Mouse (Mus musculus): ENCODE measurements around the gene Cetn3. TPM values are rescaled to one million over a fixed set of nuclear protein-coding genes. Genes with fewer than 3 reads are reported as not detected.

Gene Cetn3
- polyA plus RNA-seq, 1 experiment from 2014 or later: 183 TPM

DNA sequence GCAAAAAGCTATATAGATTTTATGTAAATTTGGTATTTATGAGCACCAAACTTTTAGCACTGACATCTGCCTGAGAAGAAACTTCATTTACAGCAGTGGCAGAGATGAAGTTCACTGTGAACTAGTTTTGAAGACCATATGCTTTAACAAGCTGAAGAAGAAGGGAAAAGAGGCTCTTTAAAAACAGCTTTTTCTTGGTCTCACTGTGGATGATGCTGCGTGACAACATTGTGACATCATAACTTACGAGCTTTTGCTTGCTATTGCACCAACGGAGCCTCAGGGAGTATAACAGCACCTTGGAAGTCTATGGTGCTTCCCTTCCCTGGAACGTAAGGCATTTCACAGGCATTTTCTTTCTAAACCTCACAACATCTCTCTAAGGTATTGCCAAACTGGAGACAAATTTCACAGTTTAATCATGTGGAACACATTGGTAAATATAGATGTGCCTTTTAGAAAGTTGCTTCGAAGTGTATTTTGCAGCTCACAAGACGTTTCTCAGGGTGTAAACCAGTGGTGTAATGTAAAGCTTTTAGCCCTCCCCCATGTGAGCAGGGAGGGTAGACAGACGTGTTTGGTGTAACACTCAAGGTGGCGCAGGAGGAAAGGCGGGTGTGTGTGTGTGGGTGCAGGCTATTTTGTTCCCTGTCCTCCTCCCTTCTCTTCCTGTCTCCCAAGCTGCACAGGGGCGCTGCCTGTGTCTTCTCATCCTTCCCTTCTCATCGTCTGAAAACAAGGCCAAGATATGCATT, 41.9 kb downstream of the Cetn3 start:
- H3K9ac ChIP-seq: no peak overlapping the region
- ATAC-seq (replicated peaks; ENCODE audit: insufficient number of reproducible peaks, insufficient read depth, low FRiP score, low read depth): no peak
- WGBS: 68% methylated on average over 11 of the region's 11 CpGs
- H3K36me3 ChIP-seq: no peaks in the 10 kb centered on the region
- no peaks in the 10 kb centered on the region for H3K9me3 ChIP-seq (replicated peaks)
- H3K27me3 ChIP-seq: no peaks in the 10 kb centered on the region
- H3K4me3 ChIP-seq: no peak overlapping the region
- H3K27ac ChIP-seq: no peak overlapping the region
- no peak overlapping the region for H3K4me2 ChIP-seq
- no peaks in the 10 kb centered on the region for H3K4me1 ChIP-seq (replicated peaks)

DNA sequence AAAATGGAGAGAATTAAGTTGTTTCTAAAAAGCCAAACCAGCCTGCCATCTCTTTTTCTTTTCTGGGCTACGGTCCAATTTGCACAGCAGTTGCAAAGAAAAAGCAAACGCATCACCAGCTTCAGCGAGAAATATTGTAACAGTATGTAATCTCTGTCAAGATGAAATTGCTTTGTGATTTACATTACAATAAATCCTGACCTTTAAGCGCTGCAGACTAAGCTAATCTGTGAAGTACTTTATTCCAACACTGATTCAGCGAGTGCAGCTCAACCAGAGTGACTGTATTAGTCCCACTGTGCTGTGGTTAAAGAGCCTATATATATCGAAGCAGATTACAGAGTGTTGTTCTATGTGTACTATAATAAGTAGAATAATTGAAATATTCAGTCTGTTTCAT, 45.6 kb downstream of the Cetn3 start:
- Histone ChIP-seq H3K4me1 (replicated peaks) (no peaks in the 10 kb centered on the region), H3K4me3 (no peak overlapping the region), H3K9ac (no peak overlapping the region), H3K36me3 (no peaks in the 10 kb centered on the region), H3K27me3 (no peaks in the 10 kb centered on the region), H3K4me2 (no peak overlapping the region), H3K27ac (no peak overlapping the region), H3K9me3 (replicated peaks) (no peaks in the 10 kb centered on the region)
- ATAC-seq (replicated peaks; ENCODE audit: insufficient number of reproducible peaks, insufficient read depth, low FRiP score, low read depth): no peak
- WGBS: 51% methylated on average over 6 of the region's 6 CpGs

DNA sequence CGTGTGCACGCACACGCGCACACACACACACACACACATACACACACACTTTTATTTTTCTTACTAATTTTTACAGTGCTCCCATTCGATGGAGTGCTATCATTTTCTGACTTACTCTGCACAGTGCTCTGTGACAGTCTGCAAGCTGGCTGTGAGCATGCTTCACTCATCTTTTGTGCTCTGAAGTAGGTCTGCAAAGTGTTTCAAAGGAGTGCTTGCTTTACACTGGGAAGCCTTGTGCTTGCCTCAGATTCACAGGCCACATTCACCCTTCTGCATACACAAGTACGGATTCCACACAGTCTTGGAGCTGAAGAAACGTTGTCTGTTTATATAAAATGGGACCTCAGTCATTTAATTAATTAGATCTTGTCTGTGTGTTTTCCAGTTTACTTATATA, 49.0 kb downstream of the Cetn3 start:
- no peak overlapping the region for H3K9ac ChIP-seq
- no peak for ATAC-seq (replicated peaks; ENCODE audit: insufficient number of reproducible peaks, insufficient read depth, low FRiP score, low read depth)
- no peaks in the 10 kb centered on the region for H3K36me3 ChIP-seq
- no peak overlapping the region for H3K4me2 ChIP-seq
- H3K4me1 ChIP-seq (replicated peaks): no peaks in the 10 kb centered on the region
- no peak overlapping the region for H3K27ac ChIP-seq
- WGBS: 85% methylated on average over 7 of the region's 7 CpGs
- H3K27me3 ChIP-seq: no peaks in the 10 kb centered on the region
- H3K9me3 ChIP-seq (replicated peaks): no peaks in the 10 kb centered on the region
- no peak overlapping the region for H3K4me3 ChIP-seq

DNA sequence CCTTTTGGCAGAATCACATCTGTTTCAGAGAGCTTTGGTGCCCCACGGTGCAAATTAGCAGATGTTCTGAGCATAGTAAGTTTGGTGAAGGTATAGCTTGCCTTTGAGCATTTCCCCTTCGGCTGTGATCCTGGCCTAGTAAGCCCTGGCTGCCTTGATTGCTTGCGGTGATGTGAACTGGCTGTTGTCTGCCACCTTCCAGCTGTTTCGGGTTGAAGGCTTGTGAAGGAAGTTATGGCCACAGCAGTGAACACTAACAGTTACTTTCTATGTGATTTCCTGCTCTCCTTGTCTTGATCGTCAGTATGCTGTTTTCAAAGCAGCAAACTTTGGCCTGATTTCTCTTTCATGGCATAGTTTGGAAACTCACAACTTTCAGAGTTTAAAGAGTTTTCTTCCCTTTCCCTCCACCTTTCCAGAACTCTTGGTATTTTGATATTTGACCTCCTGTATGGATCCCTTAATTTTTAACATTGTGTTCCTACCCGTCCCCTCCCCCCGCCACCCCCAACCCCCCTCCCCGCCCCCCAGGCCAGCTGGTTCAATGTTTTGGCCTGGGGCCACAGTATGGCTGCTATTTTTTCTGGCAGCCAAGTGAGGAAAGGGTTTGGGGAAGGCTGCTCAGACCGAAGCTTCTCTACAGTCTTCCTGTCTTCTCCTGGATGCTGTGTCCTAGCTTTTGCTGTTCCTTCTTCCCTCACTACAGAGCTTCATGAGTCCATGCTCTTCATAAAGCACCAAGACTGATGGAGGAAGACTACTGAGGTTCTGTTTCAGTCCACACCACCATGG, 53.7 kb downstream of the Cetn3 start:
- Histone ChIP-seq H3K4me1 (replicated peaks) (no peaks in the 10 kb centered on the region), H3K27me3 (no peaks in the 10 kb centered on the region), H3K27ac (no peak overlapping the region), H3K9ac (no peak overlapping the region), H3K9me3 (replicated peaks) (no peaks in the 10 kb centered on the region), H3K4me3 (no peak overlapping the region), H3K4me2 (no peak overlapping the region), H3K36me3 (no peaks in the 10 kb centered on the region)
- WGBS: 65% methylated on average over 9 of the region's 9 CpGs
- ATAC-seq (replicated peaks; ENCODE audit: insufficient number of reproducible peaks, insufficient read depth, low FRiP score, low read depth): no peak

DNA sequence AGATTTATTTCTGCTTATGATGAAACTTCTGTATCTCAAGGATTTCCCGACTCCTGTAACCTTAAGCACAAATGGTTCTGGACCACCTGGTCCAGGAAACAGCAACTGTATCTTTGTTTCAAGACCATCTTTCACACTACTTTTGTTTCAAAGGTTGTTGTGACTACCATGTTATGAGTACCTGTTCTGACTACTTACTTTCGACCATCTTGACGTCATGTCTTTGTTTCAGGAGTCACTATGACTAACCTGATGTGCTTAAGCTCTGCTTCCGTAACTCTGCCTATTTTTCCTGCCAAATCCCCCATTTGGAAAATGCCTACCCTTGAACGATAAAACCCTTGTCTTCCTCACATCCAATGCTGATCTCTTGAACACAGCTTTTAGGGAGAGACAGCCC, 55.1 kb downstream of the Cetn3 start:
- Histone ChIP-seq H3K27me3 (no peaks in the 10 kb centered on the region), H3K9ac (no peak overlapping the region), H3K4me2 (no peak overlapping the region), H3K36me3 (no peaks in the 10 kb centered on the region), H3K9me3 (replicated peaks) (no peaks in the 10 kb centered on the region), H3K4me3 (no peak overlapping the region), H3K27ac (no peak overlapping the region), H3K4me1 (replicated peaks) (no peaks in the 10 kb centered on the region)
- ATAC-seq (replicated peaks; ENCODE audit: insufficient number of reproducible peaks, insufficient read depth, low FRiP score, low read depth): no peak
- WGBS: 81% methylated on average over 5 of the region's 5 CpGs

DNA sequence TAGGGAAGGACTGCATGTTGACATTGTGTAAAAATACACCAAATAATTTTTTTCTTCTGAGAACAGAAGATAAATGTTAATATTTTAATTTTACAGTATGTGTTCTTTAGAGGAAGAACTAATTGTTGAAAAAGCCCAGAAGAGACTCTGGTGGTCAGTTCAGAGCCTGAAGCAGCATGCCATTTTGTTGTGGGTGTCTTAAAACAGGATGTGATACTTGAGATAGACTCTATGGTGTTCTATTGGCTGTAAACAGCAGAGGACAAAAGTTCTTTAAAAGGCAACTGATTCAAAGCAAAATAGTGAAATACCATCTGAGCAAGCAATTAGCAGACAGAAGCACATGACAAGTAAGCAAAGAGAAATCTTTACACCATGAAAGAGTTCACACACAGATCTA, 56.1 kb downstream of the Cetn3 start:
- Histone ChIP-seq H3K27me3 (no peaks in the 10 kb centered on the region), H3K4me1 (replicated peaks) (no peaks in the 10 kb centered on the region), H3K9ac (no peak overlapping the region), H3K36me3 (no peaks in the 10 kb centered on the region), H3K4me2 (no peak overlapping the region), H3K4me3 (no peak overlapping the region), H3K9me3 (replicated peaks) (no peaks in the 10 kb centered on the region), H3K27ac (no peak overlapping the region)
- ATAC-seq (replicated peaks; ENCODE audit: insufficient number of reproducible peaks, insufficient read depth, low FRiP score, low read depth): no peak

DNA sequence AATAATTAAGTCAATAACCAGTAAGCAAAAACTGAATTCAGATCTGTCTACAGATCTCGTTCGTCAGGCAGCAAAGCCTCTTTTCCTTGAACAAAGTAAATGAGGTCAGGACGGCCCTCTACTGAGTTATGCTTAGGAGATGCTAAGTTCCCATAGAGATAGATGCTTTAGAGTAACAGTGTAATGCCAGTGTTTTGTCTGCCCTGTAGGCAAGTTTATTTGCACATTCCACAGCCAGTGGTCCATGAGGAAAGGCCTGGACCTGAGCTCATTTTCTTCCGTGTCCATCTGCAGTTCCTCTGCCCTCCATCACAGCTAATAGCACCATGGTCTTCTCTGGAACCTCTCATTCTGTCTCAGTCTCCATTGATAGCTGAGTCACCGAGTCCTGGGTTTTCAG, 57.4 kb downstream of the Cetn3 start:
- Histone ChIP-seq H3K9ac (no peak overlapping the region), H3K4me1 (replicated peaks) (no peaks in the 10 kb centered on the region), H3K27ac (no peak overlapping the region), H3K27me3 (no peaks in the 10 kb centered on the region), H3K4me2 (no peak overlapping the region), H3K9me3 (replicated peaks) (no peaks in the 10 kb centered on the region), H3K4me3 (no peak overlapping the region), H3K36me3 (no peaks in the 10 kb centered on the region)
- WGBS: 70% methylated on average over 5 of the region's 5 CpGs
- no peak for ATAC-seq (replicated peaks; ENCODE audit: insufficient number of reproducible peaks, insufficient read depth, low FRiP score, low read depth)

DNA sequence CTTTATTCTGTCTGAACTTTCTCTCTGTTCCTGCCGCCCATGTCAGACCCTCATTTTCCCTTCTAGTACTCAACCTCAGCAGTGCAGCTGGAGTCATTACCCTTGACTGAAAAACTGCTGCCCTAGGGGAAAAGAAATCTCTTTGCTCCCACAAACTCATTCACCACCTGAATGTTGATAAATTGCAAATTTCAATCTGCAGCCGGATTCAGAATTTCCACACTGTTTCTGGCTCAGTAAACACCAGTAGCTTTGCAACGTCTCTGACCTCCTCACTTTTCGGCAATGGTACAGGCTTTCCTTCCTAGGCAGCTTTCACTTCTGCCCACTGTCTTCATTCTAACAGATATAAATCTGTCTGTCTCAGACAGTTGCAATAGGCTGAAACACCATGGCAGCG, 57.8 kb downstream of the Cetn3 start:
- H3K4me1 ChIP-seq (replicated peaks): no peaks in the 10 kb centered on the region
- H3K4me3 ChIP-seq: no peak overlapping the region
- no peak for ATAC-seq (replicated peaks; ENCODE audit: insufficient number of reproducible peaks, insufficient read depth, low FRiP score, low read depth)
- H3K36me3 ChIP-seq: no peaks in the 10 kb centered on the region
- no peak overlapping the region for H3K4me2 ChIP-seq
- H3K9ac ChIP-seq: no peak overlapping the region
- H3K9me3 ChIP-seq (replicated peaks): no peaks in the 10 kb centered on the region
- H3K27me3 ChIP-seq: no peaks in the 10 kb centered on the region
- 82% methylated on average over 5 of the region's 5 CpGs for WGBS
- H3K27ac ChIP-seq: no peak overlapping the region

DNA sequence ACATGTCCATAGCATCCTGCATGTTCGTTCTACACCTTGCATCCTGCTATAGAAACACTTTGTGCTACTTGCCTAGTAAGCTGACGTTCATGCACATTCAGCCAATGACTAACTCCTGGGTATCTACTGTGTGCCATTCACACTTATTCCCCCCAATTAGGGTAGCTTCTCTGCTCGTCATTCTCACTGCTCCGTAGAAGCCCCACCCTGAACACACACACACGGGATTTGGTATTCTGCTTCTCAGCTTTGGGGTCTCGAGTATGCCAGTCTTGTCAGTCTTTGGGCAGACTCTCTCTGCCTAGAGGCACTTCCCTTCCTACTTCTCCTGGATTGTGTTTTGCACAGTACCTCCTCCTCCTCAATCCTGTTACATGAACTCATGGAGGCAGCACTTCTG, 59.4 kb downstream of the Cetn3 start:
- Histone ChIP-seq H3K9ac (no peak overlapping the region), H3K9me3 (replicated peaks) (no peaks in the 10 kb centered on the region), H3K4me1 (replicated peaks) (no peaks in the 10 kb centered on the region), H3K4me2 (no peak overlapping the region), H3K27me3 (no peaks in the 10 kb centered on the region), H3K36me3 (no peaks in the 10 kb centered on the region), H3K27ac (no peak overlapping the region), H3K4me3 (no peak overlapping the region)
- no peak for ATAC-seq (replicated peaks; ENCODE audit: insufficient number of reproducible peaks, insufficient read depth, low FRiP score, low read depth)
- 74% methylated on average over 6 of the region's 6 CpGs for WGBS

Other genes starting within 250 kb of the Cetn3 start
- gene Adgrv1, start 149.9 kb upstream of the Cetn3 start, polyA plus RNA-seq (2015; fragmentation: Nextera tagmentation; extraction: Ambion mirVana): 0.58 and 0.76 TPM in 2 replicates
- 19.0 and 19.8 TPM in 2 replicates for gene Lysmd3, start 125.4 kb upstream of the Cetn3 start, polyA plus RNA-seq (2015; fragmentation: Nextera tagmentation; extraction: Ambion mirVana)
- 13.0 and 15.2 TPM in 2 replicates for gene Polr3g, start 72.1 kb upstream of the Cetn3 start, polyA plus RNA-seq (2015; fragmentation: Nextera tagmentation; extraction: Ambion mirVana)
- gene Mblac2, start 71.7 kb upstream of the Cetn3 start, polyA plus RNA-seq (2015; fragmentation: Nextera tagmentation; extraction: Ambion mirVana): 6.6 and 8.6 TPM in 2 replicates